Mouse (Mus musculus): Measurements from ENCODE around the gene Uba2.

GRCm38 (mm10) chr7:34189376-34189989 lies 20.1 kb upstream of the Uba2 start:
- TF ChIP-seq CTCF (IDR thresholded peaks at IDR 0.05; ENCODE audit: borderline replicate concordance, extremely low read depth, insufficient read depth, insufficient read length) (no peak), POLR2A (IDR thresholded peaks at IDR 0.05; ENCODE audit: borderline replicate concordance, extremely low read depth, insufficient read depth, insufficient read length, poor library complexity, severe bottlenecking) (no peak)

All from brain, embryonic 14.5 days (tissue).